Mouse (Mus musculus) embryonic facial prominence, embryonic 15.5 days (tissue): ENCODE measurements at regions not wholly inside any gene's neighbourhood (a gene's known extent, or its start where the extent isn't known, plus 50 kb on each side); places are given as distances from the start of the nearest gene placed in this dataset.

Experiments used
- ATAC-seq: fragments of 200-750 bp; cut with Nextera tagmentation; 2 replicates; pipeline ENCODE4 v1.8.0; 2017; ENCODE audit warnings: low read depth, moderate TSS enrichment; ENCODE audit not compliant: insufficient number of reproducible peaks, low FRiP score, low TSS enrichment
- H3K27ac ChIP-seq: fragments of 300-500 bp; sonication (generic); replicated peaks from 2 replicates; pipeline ENCODE4 v1.5.1; 2015; ENCODE audit warnings: mild to moderate bottlenecking, inconsistent platforms
- H3K27me3 ChIP-seq: fragments of 300-500 bp; sonication (generic); 2 replicates; pipeline ENCODE4 v1.6.1; 2015; ENCODE audit warnings: inconsistent platforms
- H3K36me3 ChIP-seq: fragments of 300-500 bp; sonication (generic); 2 replicates; pipeline ENCODE4 v1.6.1; 2015; ENCODE audit warnings: mild to moderate bottlenecking, inconsistent platforms
- H3K4me1 ChIP-seq: fragments of 300-500 bp; sonication (generic); 2 replicates; pipeline ENCODE4 v1.6.1; 2015; ENCODE audit warnings: inconsistent platforms
- H3K4me2 ChIP-seq: fragments of 300-500 bp; sonication (generic); replicated peaks from 2 replicates; pipeline ENCODE4 v1.6.1; 2015; ENCODE audit warnings: mild to moderate bottlenecking, inconsistent platforms
- H3K4me3 ChIP-seq: fragments of 300-500 bp; sonication (generic); replicated peaks from 2 replicates; pipeline ENCODE4 v1.5.1; 2015; ENCODE audit warnings: mild to moderate bottlenecking, inconsistent platforms
- H3K9ac ChIP-seq: fragments of 300-500 bp; sonication (generic); 2 replicates; pipeline ENCODE4 v1.6.1; 2015; ENCODE audit warnings: inconsistent platforms
- H3K9me3 ChIP-seq: fragments of 300-500 bp; sonication (generic); replicated peaks from 2 replicates; pipeline ENCODE4 v1.6.1; 2016; ENCODE audit warnings: inconsistent platforms
- WGBS: fragments of 180-500 bp; shearing (Covaris S2); methylation state at CpG from one replicate; pipeline ENCODE4 v1.1.7; 2015; 5-methylcytosine and 5-hydroxymethylcytosine counted together

DNA sequence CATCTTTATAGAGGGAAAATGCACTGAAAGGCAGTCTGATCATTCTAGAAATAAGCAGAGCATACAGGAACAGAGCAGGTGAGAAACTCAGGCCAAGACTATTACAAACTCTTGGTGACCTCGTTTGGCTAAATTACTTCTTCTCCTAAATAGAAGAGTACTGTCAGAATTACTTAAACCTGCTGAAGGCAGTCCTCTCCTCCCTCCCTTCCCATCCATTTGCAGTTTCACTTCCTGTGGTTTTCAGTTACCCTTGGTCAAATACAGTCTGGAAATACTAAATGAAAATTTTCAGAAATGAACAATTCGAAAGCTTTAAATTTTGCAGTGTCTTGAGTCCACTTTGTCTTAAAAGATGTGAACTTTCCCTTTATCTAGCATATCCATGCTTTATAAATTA lies 135.8 kb downstream of the Rnd3 start:
- no peak for ATAC-seq
- Histone ChIP-seq H3K4me1 (peaks cover 10% of the 10 kb centered on the region; the same call in 1 of the 2 replicates), H3K27me3 (no peaks in the 10 kb centered on the region), H3K4me3 (no peak overlapping the region), H3K27ac (no peak overlapping the region), H3K36me3 (no peaks in the 10 kb centered on the region), H3K9me3 (no peaks in the 10 kb centered on the region), H3K9ac (no peak overlapping the region), H3K4me2 (no peak overlapping the region)
- WGBS: 63% methylated on average over 2 of the region's 2 CpGs

DNA sequence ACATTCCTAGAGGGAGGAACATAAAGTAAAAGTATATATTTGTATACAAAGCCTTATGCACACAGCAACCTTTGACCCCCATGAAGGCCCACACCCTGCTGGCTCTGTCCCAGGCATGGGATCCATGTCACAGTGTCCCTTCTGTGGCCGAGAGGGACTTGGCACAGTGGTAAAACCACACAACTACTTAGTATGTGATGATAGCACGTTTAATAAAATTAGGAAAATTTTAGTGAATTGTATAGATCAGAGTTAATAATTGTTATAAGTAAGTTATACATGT lies 140.7 kb downstream of the Rnd3 start:
- WGBS: 61% methylated on average over 2 of the region's 2 CpGs
- no peak for ATAC-seq
- Histone ChIP-seq H3K4me3 (no peak overlapping the region), H3K4me1 (peaks cover 8% of the 10 kb centered on the region; the same call in 1 of the 2 replicates), H3K27me3 (no peaks in the 10 kb centered on the region), H3K36me3 (no peaks in the 10 kb centered on the region), H3K9me3 (no peaks in the 10 kb centered on the region), H3K9ac (no peak overlapping the region), H3K27ac (no peak overlapping the region), H3K4me2 (no peak overlapping the region)

DNA sequence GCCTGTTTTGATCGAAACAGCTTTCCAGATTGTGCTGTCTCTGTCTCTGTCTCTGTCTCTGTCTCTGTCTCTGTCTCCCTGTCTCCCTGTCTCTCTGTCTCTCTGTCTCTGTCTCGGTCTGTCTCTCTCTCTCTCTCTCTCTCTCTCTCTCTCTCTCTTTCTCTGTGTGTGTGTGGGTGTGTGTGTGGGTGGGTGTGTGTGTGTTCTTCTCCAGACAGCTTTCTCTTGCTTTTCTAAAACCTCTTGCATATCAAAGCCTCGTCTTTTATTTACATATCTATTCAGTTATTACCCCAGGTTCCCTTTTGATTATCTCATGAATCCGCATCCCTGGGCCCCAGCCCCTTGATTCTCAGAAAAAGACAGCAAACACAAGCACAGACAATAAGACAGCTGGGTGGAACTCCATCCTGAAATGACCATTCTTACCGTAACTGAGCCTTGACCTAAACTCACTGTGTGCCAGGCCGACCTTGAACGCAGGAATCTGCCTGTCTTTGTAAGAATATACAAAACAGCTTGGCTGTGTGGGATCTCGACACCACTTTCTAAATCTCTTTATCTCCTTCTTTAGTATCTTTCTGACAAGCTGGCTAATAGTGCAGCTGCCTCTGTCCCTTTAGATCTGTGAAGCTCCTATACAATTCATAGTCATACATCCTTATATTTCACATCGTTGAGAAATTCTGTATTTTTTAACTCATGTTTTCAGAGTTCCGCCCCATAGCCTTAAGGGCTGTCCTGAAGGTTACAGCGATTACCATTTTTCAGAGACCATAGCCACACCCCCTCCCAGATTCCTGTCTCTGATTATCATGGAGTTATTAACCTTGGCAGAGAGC lies 141.3 kb downstream of the Rnd3 start:
- no peak for ATAC-seq
- no peak overlapping the region for H3K4me3 ChIP-seq
- no peak overlapping the region for H3K27ac ChIP-seq
- 51% methylated on average over 11 of the region's 11 CpGs for WGBS
- no peaks in the 10 kb centered on the region for H3K36me3 ChIP-seq
- H3K4me2 ChIP-seq: no peak overlapping the region
- no peaks in the 10 kb centered on the region for H3K9me3 ChIP-seq
- H3K4me1 ChIP-seq: peaks cover 8% of the 10 kb centered on the region; the same call in 1 of the 2 replicates
- H3K27me3 ChIP-seq: no peaks in the 10 kb centered on the region
- no peak overlapping the region for H3K9ac ChIP-seq

DNA sequence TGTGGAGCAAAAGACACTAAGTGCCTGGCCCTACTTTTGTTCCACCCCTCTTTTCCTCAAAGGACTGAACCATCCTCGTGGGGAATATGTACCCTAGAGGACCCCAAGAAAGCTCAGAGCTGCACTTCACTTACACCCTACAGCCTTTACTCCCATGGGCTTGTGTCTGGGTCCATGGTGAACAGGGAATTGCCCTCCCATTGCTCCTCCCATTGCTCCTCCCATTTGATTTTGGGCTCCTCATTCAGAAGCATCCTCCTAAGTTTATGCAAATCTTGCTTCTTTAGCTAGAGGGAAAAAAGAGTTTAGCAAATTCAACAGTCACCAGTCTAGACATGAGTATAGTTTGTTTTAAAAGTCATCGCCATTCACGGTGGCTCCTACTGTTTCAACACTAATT lies 142.1 kb downstream of the Rnd3 start:
- no peaks in the 10 kb centered on the region for H3K27me3 ChIP-seq
- 64% methylated on average over 3 of the region's 3 CpGs for WGBS
- no peak overlapping the region for H3K4me2 ChIP-seq
- peaks cover 8% of the 10 kb centered on the region; the same call in 1 of the 2 replicates for H3K4me1 ChIP-seq
- no peak overlapping the region for H3K4me3 ChIP-seq
- H3K27ac ChIP-seq: no peak overlapping the region
- H3K9ac ChIP-seq: no peak overlapping the region
- H3K9me3 ChIP-seq: no peaks in the 10 kb centered on the region
- ATAC-seq: no peak
- H3K36me3 ChIP-seq: no peaks in the 10 kb centered on the region

DNA sequence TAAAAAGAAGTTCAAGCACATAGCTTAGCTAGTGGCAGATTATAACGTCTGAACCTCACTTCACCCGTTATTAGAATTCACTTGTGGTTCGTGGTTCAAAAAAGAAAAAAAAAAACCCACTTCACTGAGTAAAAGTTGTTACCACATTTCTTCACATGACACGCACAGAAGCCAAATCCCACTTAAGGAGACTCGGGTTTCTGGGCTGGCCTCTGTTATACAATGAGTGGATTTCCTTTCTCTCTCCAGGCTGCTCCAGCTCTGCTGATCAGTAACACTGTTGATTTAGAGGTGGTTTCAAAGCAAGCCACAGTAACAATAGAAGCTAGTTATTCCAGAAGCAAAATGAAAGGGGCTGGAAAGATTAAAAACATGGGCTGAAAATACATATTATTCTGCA lies 147.4 kb downstream of the Rnd3 start:
- 23% methylated on average over 5 of the region's 5 CpGs for WGBS
- Histone ChIP-seq H3K27me3 (no peaks in the 10 kb centered on the region), H3K9ac (no peak overlapping the region), H3K27ac (no peak overlapping the region), H3K4me2 (no peak overlapping the region), H3K36me3 (no peaks in the 10 kb centered on the region), H3K4me3 (no peak overlapping the region), H3K9me3 (no peaks in the 10 kb centered on the region), H3K4me1 (no peaks in the 10 kb centered on the region)
- ATAC-seq: no peak

DNA sequence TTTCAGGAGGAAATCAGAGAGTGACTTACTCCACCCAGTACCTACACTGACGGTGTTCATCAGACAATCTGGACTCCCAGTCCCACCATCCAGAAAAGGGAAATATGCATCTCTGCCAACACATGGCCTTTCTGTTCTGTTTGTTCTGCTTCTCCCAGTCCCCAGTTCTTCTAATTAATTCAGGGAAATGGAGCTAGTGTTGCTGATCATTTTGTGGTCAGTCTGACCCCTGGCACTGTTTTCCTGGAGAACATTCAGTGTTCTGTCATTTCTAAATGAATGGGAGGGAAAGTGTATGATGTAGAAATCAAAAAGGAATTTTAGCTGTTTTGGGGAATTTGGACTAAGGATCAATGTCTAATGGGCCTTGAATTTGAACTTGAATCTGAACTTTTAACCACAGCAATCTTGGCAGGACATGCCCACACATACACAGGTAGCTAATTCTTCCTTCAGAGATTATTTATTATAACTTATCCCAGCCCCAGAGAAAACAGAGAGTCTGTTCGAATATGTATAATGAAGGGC lies 165.0 kb downstream of the Rnd3 start:
- H3K27ac ChIP-seq: no peak overlapping the region
- WGBS: 65% methylated on average over 2 of the region's 2 CpGs

DNA sequence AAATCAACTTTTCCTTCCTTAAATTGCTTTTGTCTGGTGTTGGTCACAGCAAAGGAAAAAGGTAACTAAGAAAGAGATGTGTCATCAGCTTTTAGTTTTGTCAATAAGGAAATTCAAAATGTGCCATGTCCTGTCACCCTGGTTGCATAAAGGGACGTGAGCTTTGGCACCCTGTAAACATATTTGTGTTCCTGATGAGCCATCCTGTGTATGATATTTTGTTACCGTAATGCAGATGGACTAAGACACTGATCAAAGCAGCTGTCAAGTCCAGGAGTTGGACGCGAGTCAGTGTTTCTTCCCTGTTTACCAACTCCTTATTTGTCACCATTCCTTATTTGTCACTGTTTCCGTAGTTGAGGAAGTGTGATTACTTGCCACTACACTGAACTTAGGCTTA lies 166.3 kb downstream of the Rnd3 start:
- Histone ChIP-seq H3K4me2 (no peak overlapping the region), H3K4me1 (no peaks in the 10 kb centered on the region), H3K27ac (no peak overlapping the region), H3K27me3 (no peaks in the 10 kb centered on the region), H3K9me3 (no peaks in the 10 kb centered on the region), H3K4me3 (no peak overlapping the region), H3K9ac (no peak overlapping the region), H3K36me3 (no peaks in the 10 kb centered on the region)
- 72% methylated on average over 5 of the region's 5 CpGs for WGBS
- no peak for ATAC-seq

More for the DNA sequence above, 165.0 kb downstream of the Rnd3 start:
- H3K9ac ChIP-seq: no peak overlapping the region
- H3K9me3 ChIP-seq: no peaks in the 10 kb centered on the region
- no peak overlapping the region for H3K4me3 ChIP-seq
- H3K4me2 ChIP-seq: no peak overlapping the region
- no peak for ATAC-seq
- no peaks in the 10 kb centered on the region for H3K36me3 ChIP-seq
- H3K27me3 ChIP-seq: no peaks in the 10 kb centered on the region
- H3K4me1 ChIP-seq: no peaks in the 10 kb centered on the region

DNA sequence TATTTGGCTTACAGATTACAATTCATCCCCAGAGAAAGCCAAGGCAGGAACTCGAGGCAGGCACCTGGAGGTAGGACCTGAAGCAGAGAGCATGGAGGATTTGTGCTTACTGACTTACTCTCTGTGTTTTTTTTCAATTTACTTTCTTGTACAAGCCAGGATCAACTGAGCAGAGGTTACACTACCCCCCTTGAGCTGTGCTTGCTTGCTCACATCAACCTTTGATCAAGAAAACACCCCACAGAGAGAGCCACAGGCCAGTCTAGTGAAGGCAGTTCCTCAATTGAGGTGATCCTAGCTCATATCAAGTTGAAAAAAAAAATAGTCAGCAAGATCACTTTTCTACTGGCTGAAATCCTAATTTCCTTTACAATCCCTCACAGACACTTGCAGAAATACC lies 170.6 kb downstream of the Rnd3 start:
- Histone ChIP-seq H3K27ac (no peak overlapping the region), H3K4me2 (no peak overlapping the region), H3K9me3 (no peaks in the 10 kb centered on the region), H3K36me3 (no peaks in the 10 kb centered on the region), H3K4me3 (no peak overlapping the region), H3K4me1 (no peaks in the 10 kb centered on the region), H3K9ac (no peak overlapping the region), H3K27me3 (no peaks in the 10 kb centered on the region)
- no peak for ATAC-seq
- 62% methylated on average over 1 of the region's 1 CpGs for WGBS

DNA sequence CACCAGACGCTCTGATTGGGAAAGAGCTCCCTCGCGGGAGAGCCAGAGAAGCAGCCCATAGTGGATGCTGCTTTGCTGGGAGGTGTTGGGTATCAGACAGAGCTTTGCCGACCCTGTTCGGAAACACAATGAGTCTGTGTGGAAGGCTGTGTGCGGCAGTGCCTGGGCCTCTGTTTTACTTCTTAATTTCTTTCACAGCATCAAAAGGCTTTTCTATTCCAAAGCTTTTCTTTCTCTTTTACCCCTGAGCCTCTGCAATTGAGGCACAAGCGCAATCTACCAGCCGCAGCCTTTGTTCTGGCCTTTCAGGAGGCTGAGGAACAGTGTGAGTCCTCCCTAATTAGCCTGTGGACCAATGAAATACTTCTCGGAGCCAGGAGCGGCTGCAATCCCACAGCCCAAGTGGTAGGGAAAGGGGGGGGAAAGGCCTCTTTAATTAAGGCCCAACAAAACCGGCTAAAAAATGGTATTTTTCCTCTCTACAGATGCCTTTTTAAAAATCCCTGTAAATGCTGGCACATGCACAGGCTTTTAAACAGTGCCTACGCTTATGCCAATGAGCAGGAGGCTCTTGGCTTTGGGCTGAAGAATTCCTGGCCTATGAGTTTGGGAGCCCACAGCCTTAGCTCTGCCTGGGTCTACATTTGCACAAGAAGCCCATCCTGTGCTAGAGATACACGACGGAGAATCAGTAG lies 177.6 kb downstream of the Rnd3 start:
- Histone ChIP-seq H3K27ac (no peak overlapping the region), H3K4me3 (no peak overlapping the region), H3K9ac (no peak overlapping the region), H3K4me1 (peaks cover 9% of the 10 kb centered on the region), H3K27me3 (no peaks in the 10 kb centered on the region), H3K9me3 (no peaks in the 10 kb centered on the region), H3K4me2 (peak overlapping the region; percentile 23), H3K36me3 (no peaks in the 10 kb centered on the region)
- peak; percentile 82; the same call in 1 of the 2 replicates for ATAC-seq
- WGBS: 15% methylated on average over 14 of the region's 14 CpGs

DNA sequence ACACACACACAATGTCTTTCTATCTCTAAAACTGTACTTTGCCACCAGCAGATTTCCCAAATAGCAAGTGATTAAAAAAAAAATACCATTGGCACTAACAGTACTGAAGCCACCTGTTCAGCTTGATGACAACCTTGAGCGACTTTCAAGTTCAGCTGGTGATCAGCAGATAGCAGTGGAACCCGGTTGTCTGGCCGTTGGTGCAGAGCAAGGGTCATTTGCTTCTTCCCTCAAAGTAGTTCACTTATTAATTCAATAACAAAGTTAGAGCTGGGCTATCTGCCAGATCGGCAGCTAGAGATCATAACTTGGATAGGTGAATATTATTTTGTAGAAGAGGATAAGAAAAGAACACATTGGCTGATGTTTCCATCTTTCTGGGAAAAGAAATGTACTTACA lies 180.5 kb downstream of the Rnd3 start:
- WGBS: 79% methylated on average over 4 of the region's 4 CpGs
- H3K9ac ChIP-seq: no peak overlapping the region
- no peak for ATAC-seq

DNA sequence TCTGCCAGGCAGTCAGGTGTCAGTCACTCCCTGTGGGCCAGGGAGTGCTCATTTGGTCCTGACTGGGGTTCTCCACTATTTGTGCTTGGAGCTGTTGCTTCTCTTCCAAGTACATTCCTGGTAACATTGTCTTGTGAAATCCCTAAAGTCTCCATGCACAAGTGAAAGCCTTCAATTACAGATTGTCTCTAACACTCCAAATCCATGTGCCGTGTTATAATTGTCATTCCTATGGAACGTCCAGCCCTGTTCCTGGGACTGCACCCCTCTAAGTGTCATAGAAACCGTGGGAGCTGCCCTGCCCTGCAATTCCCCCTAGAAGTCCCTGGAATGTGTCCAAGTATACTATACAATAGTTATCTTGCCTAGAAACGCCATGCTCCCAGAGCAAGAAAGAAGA lies 181.1 kb downstream of the Rnd3 start:
- H3K4me3 ChIP-seq: no peak overlapping the region
- no peak overlapping the region for H3K27ac ChIP-seq
- ATAC-seq: no peak
- no peaks in the 10 kb centered on the region for H3K27me3 ChIP-seq
- H3K9ac ChIP-seq: no peak overlapping the region
- H3K4me2 ChIP-seq: no peak overlapping the region
- no peaks in the 10 kb centered on the region for H3K36me3 ChIP-seq
- no peaks in the 10 kb centered on the region for H3K9me3 ChIP-seq
- WGBS: 40% methylated on average over 4 of the region's 4 CpGs
- H3K4me1 ChIP-seq: peaks cover 9% of the 10 kb centered on the region

More for the DNA sequence above, 180.5 kb downstream of the Rnd3 start:
- Histone ChIP-seq H3K36me3 (no peaks in the 10 kb centered on the region), H3K27me3 (no peaks in the 10 kb centered on the region), H3K4me2 (no peak overlapping the region), H3K9me3 (no peaks in the 10 kb centered on the region), H3K4me1 (peaks cover 9% of the 10 kb centered on the region), H3K4me3 (no peak overlapping the region), H3K27ac (no peak overlapping the region)
